Mouse (Mus musculus) thymus, adult 2 months (tissue): ENCODE data around the gene Asap3. TPM values are rescaled to one million over a fixed set of nuclear protein-coding genes. Genes with fewer than 3 reads are reported as not detected.

Experiments
- DNase-seq: peaks from one replicate; pipeline ENCODE4 v3.0.0; 2021
- H3K27ac ChIP-seq: fragments of 200-500 bp; 2 replicates; pipeline ENCODE4 v1.5.1; 2012; ENCODE audit warnings: low read length, control low read depth; ENCODE audit not compliant: control insufficient read depth, insufficient read depth
- H3K27me3 ChIP-seq: fragments of 200-500 bp; 2 replicates; pipeline ENCODE4 v1.6.1; 2012; ENCODE audit warnings: mild to moderate bottlenecking, low read length, moderate library complexity, mixed read lengths; ENCODE audit not compliant: control insufficient read depth, insufficient read depth
- H3K36me3 ChIP-seq: fragments of 200-500 bp; 2 replicates; pipeline ENCODE4 v1.6.1; 2012; ENCODE audit warnings: mild to moderate bottlenecking, low read length, moderate library complexity; ENCODE audit not compliant: control insufficient read depth, insufficient read depth
- H3K4me1 ChIP-seq: fragments of 200-500 bp; replicated peaks from 2 replicates; pipeline ENCODE4 v1.6.1; 2012; ENCODE audit warnings: low read length; ENCODE audit not compliant: control insufficient read depth, insufficient read depth
- H3K4me3 ChIP-seq: fragments of 200-500 bp; 2 replicates; pipeline ENCODE4 v1.5.1; 2012; ENCODE audit warnings: mild to moderate bottlenecking, low read length, control low read depth, moderate library complexity; ENCODE audit not compliant: control insufficient read depth, insufficient read depth
- CTCF ChIP-seq: fragments of 200-500 bp; IDR thresholded peaks from 2 replicates; pipeline ENCODE4 v1.5.1; 2012; ENCODE audit warnings: mild to moderate bottlenecking, control low read depth, low read length, moderate library complexity, borderline replicate concordance; ENCODE audit not compliant: control insufficient read depth, poor library complexity, insufficient read depth; ENCODE audit errors: extremely low read depth
- POLR2A ChIP-seq: fragments of 200-500 bp; IDR thresholded peaks from 2 replicates; pipeline ENCODE4 v1.6.1; 2012; ENCODE audit warnings: mild to moderate bottlenecking, low read length, control low read depth, moderate library complexity; ENCODE audit not compliant: control insufficient read depth, poor library complexity, insufficient read depth; ENCODE audit errors: extremely low read depth
- WGBS: fragments of 180-500 bp; shearing (Covaris S2); methylation state at CpG from one replicate; pipeline ENCODE4 v1.1.7; 2018; 5-methylcytosine and 5-hydroxymethylcytosine counted together
- polyA plus RNA-seq: library from polyadenylated mRNA; depleted of rRNA; stranded (reverse); fragments of >200 nt; gene quantifications from 2 replicates; pipeline ENCODE4 v1.2.3, GENCODE M21; 2012

Asap3 gene
- polyA plus RNA-seq, 1 experiment: 4.4 TPM

- WGBS: 92% methylated on average over 8 of the region's 8 CpGs
- no peaks in the 10 kb centered on the region for H3K36me3 ChIP-seq
- H3K4me1 ChIP-seq: peaks cover 6% of the 10 kb centered on the region
- TF ChIP-seq POLR2A (no peak), CTCF (no peak)
- DNase-seq: no peak
- no peak overlapping the region for H3K27ac ChIP-seq
- H3K27me3 ChIP-seq: no peaks in the 10 kb centered on the region
- no peak overlapping the region for H3K4me3 ChIP-seq
These were observed 74.9 kb downstream of the Asap3 start for GRCm38 (mm10) chr4:136281097-136281496.

GRCm38 (mm10) chr4:136281611-136282010, 75.4 kb downstream of the Asap3 start:
- H3K27ac ChIP-seq: no peak overlapping the region
- H3K4me3 ChIP-seq: no peak overlapping the region
- WGBS: 85% methylated on average over 9 of the region's 9 CpGs
- H3K36me3 ChIP-seq: no peaks in the 10 kb centered on the region
- no peak for DNase-seq
- H3K27me3 ChIP-seq: no peaks in the 10 kb centered on the region
- no peak for TF ChIP-seq CTCF
- TF ChIP-seq POLR2A: no peak
- H3K4me1 ChIP-seq: peaks cover 7% of the 10 kb centered on the region

DNA sequence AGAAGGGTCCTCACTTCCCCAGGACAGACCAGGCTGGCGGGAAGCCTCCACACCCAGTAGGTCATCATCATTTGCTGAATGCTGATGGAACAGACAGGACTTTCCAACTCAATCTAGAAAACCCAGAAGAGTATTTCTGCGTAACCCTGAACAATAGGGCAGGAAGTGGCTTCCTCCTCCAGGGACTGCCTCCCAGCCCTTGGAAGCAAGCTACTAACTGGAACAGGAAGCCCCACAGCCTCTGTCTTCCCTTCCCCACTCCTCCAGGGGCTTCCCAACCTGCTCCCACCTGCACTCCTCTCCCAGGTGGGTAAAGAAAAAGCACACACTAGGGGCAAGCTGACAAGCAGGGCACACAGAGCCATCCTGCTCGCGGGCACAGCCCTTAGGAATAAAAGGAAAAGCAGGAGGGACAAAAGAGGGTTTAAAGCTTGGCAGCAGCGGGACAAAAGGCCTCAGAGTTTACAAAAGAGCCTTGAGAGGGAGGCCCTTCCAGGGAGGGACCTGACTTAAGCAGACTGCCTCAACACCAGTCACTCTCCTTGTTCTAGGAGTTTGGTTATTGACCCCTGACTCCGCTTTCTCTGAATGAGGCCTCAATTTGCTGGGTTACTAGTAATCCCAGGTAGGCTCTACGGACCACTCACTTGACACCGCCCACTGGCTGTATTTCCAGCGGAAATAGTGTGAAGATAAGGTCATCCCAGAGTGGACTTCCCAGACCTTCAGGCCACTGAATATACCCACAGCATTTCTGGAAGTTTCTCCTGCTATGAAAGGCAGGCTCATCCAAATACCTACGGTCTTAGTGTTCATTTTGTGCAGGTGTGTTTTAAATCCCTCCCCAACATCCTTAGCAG, 76.7 kb downstream of the Asap3 start:
- H3K4me1 ChIP-seq: peaks cover 9% of the 10 kb centered on the region
- 90% methylated on average over 10 of the region's 10 CpGs for WGBS
- TF ChIP-seq POLR2A (no peak), CTCF (no peak)

GRCm38 (mm10) chr4:136283783-136284182, 77.6 kb downstream of the Asap3 start:
- H3K27me3 ChIP-seq: no peaks in the 10 kb centered on the region
- WGBS: 81% methylated on average over 2 of the region's 2 CpGs
- H3K27ac ChIP-seq: no peak overlapping the region
- peaks cover 9% of the 10 kb centered on the region for H3K4me1 ChIP-seq
- DNase-seq: no peak
- H3K4me3 ChIP-seq: no peak overlapping the region
- H3K36me3 ChIP-seq: no peaks in the 10 kb centered on the region
- TF ChIP-seq POLR2A: no peak
- TF ChIP-seq CTCF: no peak

More for the DNA sequence above, 76.7 kb downstream of the Asap3 start:
- no peak for DNase-seq
- no peak overlapping the region for H3K4me3 ChIP-seq
- H3K27me3 ChIP-seq: no peaks in the 10 kb centered on the region
- H3K36me3 ChIP-seq: no peaks in the 10 kb centered on the region
- H3K27ac ChIP-seq: no peak overlapping the region

DNA sequence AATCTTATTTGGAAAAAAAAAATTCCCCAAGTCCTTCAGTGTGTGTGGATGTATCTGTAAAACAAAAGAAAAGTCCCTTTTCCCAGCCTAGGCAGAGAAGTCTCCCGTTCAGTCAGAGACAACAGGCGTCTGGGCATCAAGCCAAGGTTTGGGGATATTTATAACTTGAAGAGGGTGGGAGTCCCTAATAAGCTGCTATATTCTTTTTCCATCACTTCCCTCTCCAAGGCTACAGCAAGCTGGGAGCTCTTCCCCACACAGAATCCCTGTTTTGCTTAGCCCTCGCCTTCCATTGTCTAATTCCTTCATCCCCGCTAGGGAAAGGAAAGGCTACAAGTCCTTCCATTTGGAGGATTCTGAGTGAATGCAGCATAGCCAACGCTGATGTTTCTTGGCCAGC, 78.3 kb downstream of the Asap3 start, which contains the start of gene Zfp46:
TSS of gene Zfp46 (plus strand) at position 229 of the 400 bp plus-strand sequence.
- 83% methylated on average over 5 of the region's 5 CpGs for WGBS
- H3K4me3 ChIP-seq: peak within 1 kb of the TSS; percentile 63
- DNase-seq: no peak
- TF ChIP-seq CTCF (no peak), POLR2A (no peak)
- H3K27ac ChIP-seq: peak within 1 kb of the TSS; percentile 43
- no peaks in the 10 kb centered on the region for H3K36me3 ChIP-seq
- peaks cover 9% of the 10 kb centered on the region for H3K4me1 ChIP-seq
- H3K27me3 ChIP-seq: no peaks in the 10 kb centered on the region

DNA sequence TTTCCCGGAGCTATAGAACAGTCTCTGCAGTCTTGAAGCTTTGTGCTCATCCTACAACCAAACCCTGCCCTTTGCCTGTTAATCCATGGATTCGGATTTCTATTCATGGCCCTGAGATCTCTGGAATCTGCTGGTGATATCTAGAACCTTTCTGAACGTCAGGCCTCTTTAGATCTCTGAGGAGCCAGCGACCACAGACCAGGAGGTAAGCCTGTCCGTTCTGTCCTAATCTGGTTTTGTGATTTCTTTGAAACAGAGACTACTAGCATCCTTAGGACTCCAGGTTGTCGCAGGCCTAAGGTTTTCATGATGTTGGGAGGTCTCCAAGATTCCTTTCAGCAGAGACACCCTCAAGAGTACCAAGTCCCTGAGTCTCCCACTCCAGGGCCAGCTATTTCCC, 78.7 kb downstream of the Asap3 start:
- WGBS: 54% methylated on average over 6 of the region's 6 CpGs
- no peak for DNase-seq
- H3K4me1 ChIP-seq: peaks cover 9% of the 10 kb centered on the region
- H3K36me3 ChIP-seq: peaks cover 3% of the 10 kb centered on the region
- TF ChIP-seq POLR2A (no peak), CTCF (no peak)
- H3K27ac ChIP-seq: no peak overlapping the region
- no peaks in the 10 kb centered on the region for H3K27me3 ChIP-seq
- peak overlapping the region; percentile 63 for H3K4me3 ChIP-seq

DNA sequence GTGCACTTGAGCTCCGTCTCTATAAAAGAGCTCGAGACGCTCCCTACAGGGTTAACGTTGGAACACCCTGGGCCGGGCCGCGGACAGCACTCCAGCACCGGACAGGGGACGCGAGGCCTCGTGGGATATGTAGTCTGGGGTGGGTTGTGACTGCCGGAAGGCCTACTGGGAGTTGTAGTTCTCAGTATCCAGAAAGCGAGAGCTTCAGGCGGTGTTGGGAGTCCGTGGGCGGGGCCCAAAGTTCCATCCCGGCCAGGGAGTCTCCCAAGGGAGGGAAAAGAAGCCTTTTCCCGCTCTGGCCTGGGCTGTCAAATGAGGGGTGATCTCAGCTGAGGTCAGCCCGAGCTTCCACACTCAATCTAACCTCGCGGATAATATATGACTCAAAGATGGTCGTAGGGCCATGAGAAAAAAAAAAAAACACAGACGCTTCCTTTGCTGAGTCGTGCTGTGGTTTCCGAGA, 79.2 kb downstream of the Asap3 start:
- H3K4me1 ChIP-seq: peaks cover 9% of the 10 kb centered on the region
- peak; percentile 92 for DNase-seq
- peaks cover 8% of the 10 kb centered on the region for H3K36me3 ChIP-seq
- WGBS: under 1% methylated on average over 25 of the region's 25 CpGs
- TF ChIP-seq POLR2A (0 out of 2 replicates have a peak, but pooled peaks have one; percentile 36), CTCF (no peak)
- peak overlapping the region; percentile 63 for H3K4me3 ChIP-seq
- peak overlapping the region; percentile 43 for H3K27ac ChIP-seq
- no peaks in the 10 kb centered on the region for H3K27me3 ChIP-seq
